Mouse (Mus musculus) kidney, adult 9 months (tissue): ENCODE data around the gene Lactb.
A peak's percentile ranks its signal among the peaks of the same experiment; 100 is the strongest.
"Not testable (repeated sequence)": the region's sequence is repeated elsewhere in the genome, so short reads cannot be mapped to it uniquely, and the experiment has no call there.

Experiments used
- DNase-seq: peaks from one replicate; pipeline ENCODE4 v3.0.0; 2022

Gene Lactb

DNA sequence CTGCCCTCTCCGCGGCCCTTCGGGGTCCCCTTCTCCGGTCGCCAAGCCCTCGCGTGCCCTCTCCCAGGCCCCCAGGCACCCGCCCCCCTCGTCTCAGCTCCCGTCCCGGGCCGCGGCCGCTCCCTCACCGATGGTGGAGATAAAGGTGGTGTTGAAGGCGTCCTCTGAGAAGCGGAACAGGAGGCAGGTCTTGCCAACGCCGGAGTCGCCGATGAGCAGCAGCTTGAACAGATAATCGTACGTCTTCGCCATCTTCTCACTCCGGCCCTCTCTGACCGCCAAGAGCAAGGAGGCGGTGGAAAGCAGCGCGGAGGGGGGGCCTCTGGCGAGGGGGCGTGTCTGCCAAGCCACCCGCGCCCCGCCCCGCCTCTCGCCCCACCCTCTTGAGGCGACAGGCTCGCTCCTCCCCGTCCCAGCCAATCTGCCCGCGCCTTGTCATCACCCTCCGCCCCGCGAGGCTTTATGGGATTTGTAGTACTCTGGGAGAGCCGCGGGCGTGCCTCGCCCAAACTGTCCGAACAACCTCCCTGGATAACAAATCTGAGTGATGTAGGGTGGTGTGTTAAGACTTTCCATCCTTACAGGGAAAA, 55.8 kb downstream of the Lactb start, which contains the start of gene Rab8b:
Gene Rab8b (minus strand): TSS at position 306 of the 590 bp plus-strand sequence.
- DNase-seq = peak; percentile 96

GRCm38 (mm10) chr9:66918672-66919330, 56.5 kb downstream of the Lactb start:
- DNase-seq = no peak

- no peak for DNase-seq
These were observed 57.4 kb downstream of the Lactb start for GRCm38 (mm10) chr9:66917892-66918255.

DNA sequence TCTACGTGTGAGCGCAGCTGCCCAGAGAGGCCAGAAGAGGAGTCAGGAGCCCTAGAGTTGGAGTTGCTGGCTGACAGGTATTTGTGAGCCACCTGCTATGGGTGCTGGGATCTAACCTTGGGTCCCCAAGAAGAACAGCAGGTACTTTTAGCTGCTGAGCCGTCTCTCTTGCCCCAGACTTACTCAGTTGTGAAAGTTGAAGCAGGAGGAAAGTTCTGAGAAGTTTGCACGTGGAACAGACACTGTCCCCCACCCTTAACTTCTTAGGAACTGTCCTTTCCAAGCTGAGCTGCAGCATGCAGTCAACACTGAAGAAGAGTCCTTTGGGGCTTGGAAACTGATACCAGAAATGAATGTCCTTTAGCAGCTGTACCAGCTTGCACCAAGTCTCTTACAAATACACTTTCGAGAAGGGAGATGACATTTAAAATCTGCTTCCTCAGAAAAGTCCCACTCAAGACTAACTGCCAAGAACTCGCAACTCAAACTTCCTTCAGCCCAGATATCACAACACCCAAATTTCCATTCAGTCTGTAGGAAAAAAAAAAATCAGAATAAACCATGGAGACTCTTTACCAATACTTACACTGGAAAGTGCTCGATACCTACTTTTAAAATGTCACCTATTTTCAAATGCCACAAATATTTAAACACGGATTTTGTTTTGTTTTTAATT, 57.9 kb downstream of the Lactb start:
- DNase-seq = no peak

DNA sequence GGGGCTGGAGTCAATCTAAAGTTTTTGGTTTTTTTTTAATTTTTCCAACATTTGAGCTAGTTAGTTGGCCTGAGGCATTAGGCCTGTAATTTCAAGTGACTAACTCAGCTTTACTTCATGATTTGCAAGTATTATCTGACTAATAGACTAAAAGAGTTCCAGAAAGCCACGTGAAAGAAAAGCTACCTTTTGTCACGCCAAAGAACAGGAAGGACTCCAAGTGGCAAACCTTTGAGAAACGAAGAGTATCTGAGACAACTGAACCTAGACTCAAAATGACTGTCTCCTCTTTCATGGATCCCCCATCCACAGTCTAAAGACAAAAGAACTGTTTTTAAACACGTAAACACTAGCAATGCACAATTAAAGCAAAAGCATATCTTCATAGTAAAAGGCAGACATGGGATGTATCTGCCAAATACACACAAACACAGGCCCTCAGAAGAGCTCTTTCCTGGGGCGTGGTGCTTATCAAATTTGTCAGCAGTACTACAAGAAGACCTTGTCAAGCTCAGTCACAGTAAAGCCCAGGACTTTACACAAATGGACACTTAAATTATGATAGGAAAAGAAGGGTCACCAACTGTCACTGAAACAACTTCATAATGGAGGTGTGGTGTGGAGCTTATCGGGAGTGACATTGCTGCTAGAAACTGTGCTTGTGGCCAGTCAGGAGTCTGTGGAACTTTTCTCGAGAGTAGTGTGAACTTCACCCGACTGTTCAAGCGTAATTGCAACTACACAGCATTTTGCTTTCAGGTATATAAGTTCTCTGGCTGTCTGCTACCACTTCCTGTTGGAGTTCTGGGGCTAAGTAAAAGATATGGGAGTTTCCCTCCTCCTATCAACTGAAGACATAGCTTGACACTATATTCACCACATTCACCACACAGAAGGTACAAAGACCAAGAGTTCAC, 59.2 kb downstream of the Lactb start:
- DNase-seq = no peak

GRCm38 (mm10) chr9:66915401-66915800, 59.9 kb downstream of the Lactb start:
- no peak for DNase-seq

DNA sequence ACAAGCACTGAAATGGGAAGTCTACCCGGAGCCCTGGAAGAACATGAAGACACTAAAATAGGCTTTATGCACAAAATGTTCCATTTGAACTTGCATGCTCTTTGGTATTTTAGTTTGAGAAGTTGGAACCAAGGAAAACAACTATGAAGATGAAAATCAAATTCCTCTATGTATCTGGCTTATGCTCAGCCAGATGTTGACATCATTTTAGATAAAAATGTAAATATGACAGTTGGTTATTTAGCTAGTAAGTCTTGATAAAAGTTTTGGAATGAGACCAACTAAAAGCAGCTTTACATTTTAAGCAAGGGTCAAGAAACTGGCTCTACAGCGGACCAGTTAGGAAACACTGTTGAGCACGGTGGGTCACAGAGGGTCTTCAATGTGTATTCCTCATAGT, 60.7 kb downstream of the Lactb start:
- DNase-seq = no peak

- DNase-seq = not testable (repeated sequence)
These were observed 61.9 kb downstream of the Lactb start for GRCm38 (mm10) chr9:66913254-66913934.

- DNase-seq = no peak
These were observed 63.0 kb downstream of the Lactb start for GRCm38 (mm10) chr9:66912304-66912703.

- DNase-seq = no peak
These were observed 64.6 kb downstream of the Lactb start for GRCm38 (mm10) chr9:66910677-66911076.

GRCm38 (mm10) chr9:66909922-66910321, 65.4 kb downstream of the Lactb start:
- DNase-seq = no peak

- DNase-seq = no peak
These were observed 67.4 kb downstream of the Lactb start for GRCm38 (mm10) chr9:66907746-66908397.

DNA sequence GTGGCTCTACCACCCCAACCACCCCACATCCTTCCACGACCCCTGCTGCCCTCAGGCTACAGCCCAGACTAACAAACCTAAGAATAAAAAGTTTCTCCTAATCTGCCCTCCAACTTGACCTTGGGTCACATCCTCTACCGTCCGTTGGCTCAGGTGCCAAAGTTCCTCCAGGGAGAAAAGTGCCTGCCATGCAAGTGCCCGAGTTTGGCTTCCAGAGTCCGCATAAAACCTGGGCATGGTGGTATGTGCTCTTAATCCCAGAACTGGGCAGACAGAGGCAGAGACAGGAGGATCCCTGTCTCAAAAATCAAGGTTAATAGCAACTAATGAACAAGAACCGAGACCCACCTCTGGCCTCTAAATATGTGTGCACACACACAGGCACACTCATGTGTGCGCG, 68.2 kb downstream of the Lactb start:
- DNase-seq = no peak

DNA sequence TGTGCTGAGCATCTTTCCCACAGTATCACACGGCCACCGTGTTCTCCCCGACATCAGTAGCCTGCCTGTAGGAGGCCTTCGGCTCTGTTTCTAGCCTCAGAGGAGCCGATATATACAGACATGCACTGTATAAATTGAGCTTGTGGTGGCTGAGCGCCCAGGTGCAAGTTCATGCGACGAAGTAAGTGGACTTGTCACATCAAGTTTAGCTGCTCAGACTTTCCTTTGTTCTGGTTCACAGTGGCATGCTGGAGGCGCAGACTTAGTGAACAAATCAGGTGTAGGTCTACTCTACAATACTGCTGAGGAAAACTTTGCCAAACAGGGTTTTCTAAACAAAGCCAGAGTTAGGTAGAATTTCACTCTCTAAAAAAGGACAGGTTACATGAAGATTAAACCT, 69.3 kb downstream of the Lactb start:
- no peak for DNase-seq
